Mouse (Mus musculus) ES-Bruce4 (cell line): ENCODE data around the gene Fyn. TPM values are rescaled to one million over a fixed set of nuclear protein-coding genes. Genes with fewer than 3 reads are reported as not detected.

Experiments
- H3K27ac ChIP-seq: 2 replicates; pipeline ENCODE4 v1.5.1; 2012; ENCODE audit warnings: low read length, inconsistent platforms; ENCODE audit not compliant: insufficient read depth
- H3K27me3 ChIP-seq: 2 replicates; pipeline ENCODE4 v1.6.1; 2012; ENCODE audit warnings: mild to moderate bottlenecking, low read length, inconsistent platforms; ENCODE audit not compliant: control insufficient read depth, poor library complexity, insufficient read depth, severe bottlenecking
- H3K36me3 ChIP-seq: 2 replicates; pipeline ENCODE4 v1.6.1; 2012; ENCODE audit warnings: inconsistent platforms, mild to moderate bottlenecking, low read length, moderate library complexity; ENCODE audit not compliant: control insufficient read depth, poor library complexity, insufficient read depth, severe bottlenecking
- H3K4me1 ChIP-seq: one replicate; pipeline ENCODE4 v1.8.1; 2011; ENCODE audit warnings: low read length; ENCODE audit not compliant: control insufficient read depth, insufficient read depth
- H3K4me3 ChIP-seq: 2 replicates; pipeline ENCODE4 v1.5.1; 2011; ENCODE audit warnings: low read depth, mild to moderate bottlenecking, low read length
- H3K9ac ChIP-seq: 2 replicates; pipeline ENCODE4 v1.6.1; 2012; ENCODE audit warnings: low read depth, mild to moderate bottlenecking, inconsistent platforms; ENCODE audit not compliant: poor library complexity, severe bottlenecking
- H3K9me3 ChIP-seq: replicated peaks from 2 replicates; pipeline ENCODE4 v1.6.1; 2012; ENCODE audit warnings: mild to moderate bottlenecking, low read length, inconsistent platforms; ENCODE audit not compliant: control insufficient read depth, poor library complexity, insufficient read depth, severe bottlenecking
- CTCF ChIP-seq: IDR thresholded peaks from one replicate; pipeline ENCODE4 v1.8.1; 2011; ENCODE audit warnings: low read depth, low read length
- EP300 ChIP-seq: IDR thresholded peaks from 2 replicates; pipeline ENCODE4 v1.6.1; 2011; ENCODE audit warnings: low read depth, low read length; ENCODE audit not compliant: insufficient read depth
- POLR2A ChIP-seq: IDR thresholded peaks from one replicate; pipeline ENCODE4 v1.8.1; 2011; ENCODE audit warnings: low read length; ENCODE audit not compliant: insufficient read depth
- polyA plus RNA-seq: library from polyadenylated mRNA; stranded (reverse); fragments of >200 nt; gene quantifications from 2 replicates; pipeline ENCODE4 v1.2.4, GENCODE M21; 2011; ENCODE audit warnings: low read depth; ENCODE audit not compliant: missing spikeins, insufficient read depth, insufficient read length

Fyn gene
- polyA plus RNA-seq, 1 experiment, result 19.1 TPM

- H3K36me3 ChIP-seq, result no peaks in the 10 kb centered on the region
- H3K9ac ChIP-seq, result no peak overlapping the region
- H3K4me1 ChIP-seq, result no peaks in the 10 kb centered on the region
- H3K27ac ChIP-seq, result no peak overlapping the region
- H3K27me3 ChIP-seq, result no peaks in the 10 kb centered on the region
- TF ChIP-seq CTCF (no peak), EP300 (no peak), POLR2A (no peak)
- no peaks in the 10 kb centered on the region for H3K9me3 ChIP-seq
- H3K4me3 ChIP-seq, result no peak overlapping the region
Observed at GRCm38 (mm10) chr10:39418395-39418794, 49.7 kb downstream of the Fyn start.

- TF ChIP-seq POLR2A (no peak), CTCF (no peak), EP300 (no peak)
- Histone ChIP-seq H3K27me3 (no peaks in the 10 kb centered on the region), H3K4me3 (no peak overlapping the region), H3K9ac (no peak overlapping the region), H3K9me3 (no peaks in the 10 kb centered on the region), H3K27ac (no peak overlapping the region), H3K36me3 (no peaks in the 10 kb centered on the region), H3K4me1 (no peaks in the 10 kb centered on the region)
Observed at GRCm38 (mm10) chr10:39420842-39421617, 52.4 kb downstream of the Fyn start.

- TF ChIP-seq EP300, result no peak
- no peak for TF ChIP-seq CTCF
- no peak for TF ChIP-seq POLR2A
- Histone ChIP-seq H3K4me3 (no peak overlapping the region), H3K9me3 (no peaks in the 10 kb centered on the region), H3K36me3 (no peaks in the 10 kb centered on the region), H3K27me3 (no peaks in the 10 kb centered on the region), H3K4me1 (no peaks in the 10 kb centered on the region), H3K9ac (no peak overlapping the region), H3K27ac (no peak overlapping the region)
Observed at GRCm38 (mm10) chr10:39421772-39422171, 53.1 kb downstream of the Fyn start.

GRCm38 (mm10) chr10:39424643-39425042 lies 56.0 kb downstream of the Fyn start:
- Histone ChIP-seq H3K4me3 (no peak overlapping the region), H3K27ac (no peak overlapping the region), H3K9ac (no peak overlapping the region), H3K27me3 (no peaks in the 10 kb centered on the region), H3K9me3 (no peaks in the 10 kb centered on the region), H3K36me3 (no peaks in the 10 kb centered on the region), H3K4me1 (no peaks in the 10 kb centered on the region)
- TF ChIP-seq POLR2A, result no peak
- TF ChIP-seq CTCF, result no peak
- no peak for TF ChIP-seq EP300

GRCm38 (mm10) chr10:39426033-39426432 lies 57.4 kb downstream of the Fyn start:
- H3K4me1 ChIP-seq, result no peaks in the 10 kb centered on the region
- no peak overlapping the region for H3K9ac ChIP-seq
- H3K36me3 ChIP-seq, result no peaks in the 10 kb centered on the region

GRCm38 (mm10) chr10:39426833-39427490 lies 58.3 kb downstream of the Fyn start:
- Histone ChIP-seq H3K36me3 (no peaks in the 10 kb centered on the region), H3K9ac (no peak overlapping the region), H3K27ac (no peak overlapping the region), H3K4me1 (no peaks in the 10 kb centered on the region), H3K9me3 (no peaks in the 10 kb centered on the region), H3K4me3 (no peak overlapping the region), H3K27me3 (no peaks in the 10 kb centered on the region)
- no peak for TF ChIP-seq EP300

More at GRCm38 (mm10) chr10:39426033-39426432, 57.4 kb downstream of the Fyn start:
- Histone ChIP-seq H3K9me3 (no peaks in the 10 kb centered on the region), H3K27ac (no peak overlapping the region), H3K27me3 (no peaks in the 10 kb centered on the region), H3K4me3 (no peak overlapping the region)
- no peak for TF ChIP-seq CTCF
- no peak for TF ChIP-seq POLR2A
- no peak for TF ChIP-seq EP300
